Mouse (Mus musculus) olfactory bulb, adult 2 months (tissue): Measurements from ENCODE around the gene Mef2c.

Source experiments
- CTCF ChIP-seq: fragments of 200-500 bp; IDR thresholded peaks from 2 replicates; pipeline ENCODE4 v1.5.1; 2012; ENCODE audit warnings: low read depth, mild to moderate bottlenecking, low read length, moderate library complexity; ENCODE audit not compliant: insufficient read depth
- POLR2A ChIP-seq: fragments of 200-500 bp; IDR thresholded peaks from 2 replicates; pipeline ENCODE4 v1.6.1; 2012; ENCODE audit warnings: mild to moderate bottlenecking, low read depth, low read length, moderate library complexity; ENCODE audit not compliant: insufficient read depth

DNA sequence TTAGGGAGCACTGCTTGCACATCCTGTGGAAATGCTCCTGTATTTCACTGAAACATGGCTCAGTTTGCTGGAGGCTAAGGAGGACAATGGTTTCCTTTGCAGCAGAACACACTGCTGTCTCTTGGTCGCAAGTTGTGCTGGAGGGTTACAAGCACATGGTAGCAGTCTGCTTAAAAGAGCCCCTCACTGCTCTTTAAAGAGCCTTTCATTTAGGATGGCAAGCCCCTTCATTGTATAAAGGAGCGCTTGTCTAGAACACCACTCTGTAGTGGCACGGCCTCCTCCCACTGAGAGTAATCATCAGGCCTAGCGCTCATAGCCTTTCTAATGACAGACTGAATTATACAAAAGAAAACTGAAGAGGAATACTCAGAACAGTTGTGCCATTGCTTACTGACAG is 80.0 kb downstream of the Mef2c start:
- TF ChIP-seq CTCF: no peak
- no peak for TF ChIP-seq POLR2A
